Mouse (Mus musculus): Measurements from ENCODE around the gene Gm10197. TPM values are rescaled to one million over a fixed set of nuclear protein-coding genes. Genes with fewer than 3 reads are reported as not detected.
"Not testable (repeated sequence)": the region's sequence is repeated elsewhere in the genome, so short reads cannot be mapped to it uniquely, and the experiment has no call there.

Gene Gm10197
- polyA plus RNA-seq, 1 experiment from 2014 or later = 2.2 TPM

DNA sequence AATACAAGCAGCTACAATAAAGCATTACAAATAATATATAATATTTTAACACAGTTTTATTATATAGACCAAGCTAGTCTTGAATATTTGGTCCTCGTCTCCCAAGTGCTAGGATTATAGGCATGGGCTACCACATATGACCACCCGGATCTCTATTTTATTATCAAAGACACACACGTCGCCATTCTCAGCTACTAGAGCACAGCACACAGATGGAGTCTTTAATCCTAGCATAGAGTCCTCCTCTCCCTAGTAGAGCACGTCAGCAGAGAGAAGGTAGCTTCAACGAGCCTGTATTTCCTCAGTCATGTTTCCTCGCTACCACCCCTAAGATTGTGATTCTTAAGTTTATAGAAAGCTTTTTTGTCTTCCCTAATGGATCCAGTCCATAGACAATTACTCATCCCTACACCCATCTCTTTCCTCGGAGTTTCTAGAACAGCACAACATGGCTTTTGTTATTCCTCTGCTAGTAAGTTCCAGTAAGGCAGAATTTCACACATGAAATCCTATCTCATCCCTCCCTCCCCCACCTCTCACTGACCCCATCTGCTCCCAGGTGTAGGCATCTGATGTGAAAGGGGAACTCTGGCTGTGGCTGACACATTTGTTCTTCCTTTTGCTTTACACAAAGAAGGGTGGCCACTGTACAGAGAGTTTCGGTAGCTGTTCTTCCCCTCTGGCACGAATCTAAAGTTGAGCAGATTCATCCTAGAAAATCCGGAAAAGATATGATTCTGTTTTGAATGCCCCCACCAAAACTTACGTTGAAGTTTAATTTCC, 26.1 kb upstream of the Gm10197 start:
- H3K4me2 ChIP-seq (ENCODE audit: low read length) = no peak overlapping the region
- no peaks in the 10 kb centered on the region for H3K9me3 ChIP-seq (ENCODE audit: control insufficient read depth, low read length)
- DNase-seq (ENCODE audit: low spot score) (no peak), ATAC-seq (replicated peaks; ENCODE audit: low FRiP score, low TSS enrichment, low read depth) (no peak)
- 79% methylated on average over 12 of the region's 12 CpGs for WGBS
- no peak overlapping the region for H3K9ac ChIP-seq (ENCODE audit: low read length)
- H3K4me3 ChIP-seq (ENCODE audit: low read depth, low read length) = no peak overlapping the region
- H3K36me3 ChIP-seq (ENCODE audit: control insufficient read depth, insufficient read depth, low read length) = no peaks in the 10 kb centered on the region
- no peaks in the 10 kb centered on the region for H3K4me1 ChIP-seq (replicated peaks; ENCODE audit: control insufficient read depth, insufficient read depth, low read length)
- H3K27ac ChIP-seq (ENCODE audit: low read depth) = no peak overlapping the region
- H3K27me3 ChIP-seq (replicated peaks; ENCODE audit: control insufficient read depth, insufficient read depth, low read length) = no peaks in the 10 kb centered on the region

GRCm38 (mm10) chr19:53395805-53396204, 24.2 kb upstream of the Gm10197 start:
- not testable (repeated sequence) for H3K9ac ChIP-seq (ENCODE audit: low read length); H3K4me2 ChIP-seq (ENCODE audit: low read length); DNase-seq (ENCODE audit: low spot score); H3K36me3 ChIP-seq (ENCODE audit: control insufficient read depth, insufficient read depth, low read length); ATAC-seq (replicated peaks; ENCODE audit: low FRiP score, low TSS enrichment, low read depth); H3K4me3 ChIP-seq (ENCODE audit: low read depth, low read length); H3K9me3 ChIP-seq (ENCODE audit: control insufficient read depth, low read length); H3K27me3 ChIP-seq (replicated peaks; ENCODE audit: control insufficient read depth, insufficient read depth, low read length); H3K4me1 ChIP-seq (replicated peaks; ENCODE audit: control insufficient read depth, insufficient read depth, low read length); H3K27ac ChIP-seq (ENCODE audit: low read depth)
- 61% methylated on average over 5 of the region's 5 CpGs for WGBS

DNA sequence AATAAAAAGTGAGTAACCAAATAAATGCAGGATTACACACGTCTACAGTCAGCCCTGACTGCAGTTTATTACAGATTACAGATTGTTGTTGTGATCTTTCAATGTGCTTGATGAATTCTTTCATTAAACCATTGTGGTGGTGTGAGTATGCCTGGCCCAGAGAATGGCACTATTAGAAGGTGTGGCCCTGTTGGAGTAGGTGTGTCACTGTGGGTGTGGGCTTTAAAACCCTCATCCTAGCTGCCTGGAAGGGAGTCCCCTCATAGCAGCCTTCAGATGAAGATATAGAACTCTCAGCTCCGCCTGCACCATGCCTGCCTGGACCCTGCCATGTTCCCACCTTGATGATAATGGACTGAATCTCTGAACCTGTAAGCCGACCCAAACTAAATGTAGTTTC, 23.4 kb upstream of the Gm10197 start:
- 66% methylated on average over 3 of the region's 3 CpGs for WGBS
- H3K4me3 ChIP-seq (ENCODE audit: low read depth, low read length); DNase-seq (ENCODE audit: low spot score); ATAC-seq (replicated peaks; ENCODE audit: low FRiP score, low TSS enrichment, low read depth); H3K9me3 ChIP-seq (ENCODE audit: control insufficient read depth, low read length); H3K36me3 ChIP-seq (ENCODE audit: control insufficient read depth, insufficient read depth, low read length); H3K4me1 ChIP-seq (replicated peaks; ENCODE audit: control insufficient read depth, insufficient read depth, low read length); H3K27me3 ChIP-seq (replicated peaks; ENCODE audit: control insufficient read depth, insufficient read depth, low read length); H3K9ac ChIP-seq (ENCODE audit: low read length); H3K27ac ChIP-seq (ENCODE audit: low read depth); H3K4me2 ChIP-seq (ENCODE audit: low read length): not testable (repeated sequence)

DNA sequence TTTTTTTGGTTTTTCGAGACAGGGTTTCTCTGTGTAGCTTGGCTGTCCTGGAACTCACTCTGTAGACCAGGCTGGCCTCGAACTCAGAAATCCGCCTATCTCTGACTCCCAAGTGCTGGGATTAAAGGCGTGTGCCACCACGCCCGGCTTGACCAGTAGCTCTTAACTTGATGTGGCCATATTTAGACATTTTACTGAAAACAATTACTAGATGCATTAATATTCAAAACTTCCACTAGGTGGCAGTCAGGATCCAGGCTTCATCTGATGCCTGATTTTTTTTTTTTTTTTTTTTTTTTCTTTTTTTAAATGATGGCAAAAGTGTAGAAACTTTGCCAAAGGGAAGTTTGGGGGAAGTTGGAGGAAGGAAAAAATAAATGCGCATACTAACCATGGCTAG, 23.0 kb upstream of the Gm10197 start:
- Histone ChIP-seq H3K36me3 (ENCODE audit: control insufficient read depth, insufficient read depth, low read length) (no peaks in the 10 kb centered on the region), H3K27ac (ENCODE audit: low read depth) (no peak overlapping the region), H3K9ac (ENCODE audit: low read length) (no peak overlapping the region), H3K27me3 (replicated peaks; ENCODE audit: control insufficient read depth, insufficient read depth, low read length) (no peaks in the 10 kb centered on the region), H3K4me1 (replicated peaks; ENCODE audit: control insufficient read depth, insufficient read depth, low read length) (peaks cover 4% of the 10 kb centered on the region), H3K9me3 (ENCODE audit: control insufficient read depth, low read length) (no peaks in the 10 kb centered on the region), H3K4me3 (ENCODE audit: low read depth, low read length) (no peak overlapping the region), H3K4me2 (ENCODE audit: low read length) (no peak overlapping the region)
- DNase-seq (ENCODE audit: low spot score) = peak; percentile 68
- ATAC-seq (replicated peaks; ENCODE audit: low FRiP score, low TSS enrichment, low read depth) = no peak
- WGBS = 20% methylated on average over 7 of the region's 7 CpGs

DNA sequence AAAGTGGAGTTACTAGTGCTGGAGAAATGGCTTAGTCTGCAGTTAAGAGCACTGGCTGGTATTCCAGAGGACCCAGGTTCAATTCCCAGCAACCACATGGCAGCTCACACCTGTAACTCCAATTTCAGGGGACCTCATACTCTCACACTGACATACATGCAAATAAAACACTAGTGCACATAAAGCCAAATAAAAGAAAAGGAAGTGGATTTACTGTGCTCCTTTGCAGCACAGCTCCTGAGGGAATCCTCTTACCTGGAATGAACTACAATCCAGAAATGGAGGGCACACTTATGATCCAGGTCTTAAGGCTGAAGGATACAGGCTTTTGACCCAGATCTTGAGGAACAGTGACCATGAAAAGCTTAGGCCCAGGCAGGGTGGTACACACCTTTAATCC, 22.1 kb upstream of the Gm10197 start:
- no peak overlapping the region for H3K9ac ChIP-seq (ENCODE audit: low read length)
- no peak overlapping the region for H3K4me3 ChIP-seq (ENCODE audit: low read depth, low read length)
- H3K27me3 ChIP-seq (replicated peaks; ENCODE audit: control insufficient read depth, insufficient read depth, low read length) = no peaks in the 10 kb centered on the region
- no peaks in the 10 kb centered on the region for H3K9me3 ChIP-seq (ENCODE audit: control insufficient read depth, low read length)
- no peak overlapping the region for H3K27ac ChIP-seq (ENCODE audit: low read depth)
- peaks cover 4% of the 10 kb centered on the region; the same call in 1 of the 2 replicates for H3K36me3 ChIP-seq (ENCODE audit: control insufficient read depth, insufficient read depth, low read length)
- no peak for ATAC-seq (replicated peaks; ENCODE audit: low FRiP score, low TSS enrichment, low read depth)
- peaks cover 9% of the 10 kb centered on the region for H3K4me1 ChIP-seq (replicated peaks; ENCODE audit: control insufficient read depth, insufficient read depth, low read length)
- no peak for DNase-seq (ENCODE audit: low spot score)
- H3K4me2 ChIP-seq (ENCODE audit: low read length) = no peak overlapping the region

GRCm38 (mm10) chr19:53392781-53393343, 21.3 kb upstream of the Gm10197 start:
- Histone ChIP-seq H3K9ac (ENCODE audit: low read length) (no peak overlapping the region), H3K36me3 (ENCODE audit: control insufficient read depth, insufficient read depth, low read length) (peaks cover 12% of the 10 kb centered on the region), H3K9me3 (ENCODE audit: control insufficient read depth, low read length) (no peaks in the 10 kb centered on the region), H3K4me2 (ENCODE audit: low read length) (no peak overlapping the region), H3K4me3 (ENCODE audit: low read depth, low read length) (no peak overlapping the region), H3K27ac (ENCODE audit: low read depth) (no peak overlapping the region), H3K27me3 (replicated peaks; ENCODE audit: control insufficient read depth, insufficient read depth, low read length) (no peaks in the 10 kb centered on the region), H3K4me1 (replicated peaks; ENCODE audit: control insufficient read depth, insufficient read depth, low read length) (peaks cover 9% of the 10 kb centered on the region)
- WGBS = 70% methylated on average over 8 of the region's 8 CpGs
- ATAC-seq (replicated peaks; ENCODE audit: low FRiP score, low TSS enrichment, low read depth) (no peak), DNase-seq (ENCODE audit: low spot score) (no peak)

DNA sequence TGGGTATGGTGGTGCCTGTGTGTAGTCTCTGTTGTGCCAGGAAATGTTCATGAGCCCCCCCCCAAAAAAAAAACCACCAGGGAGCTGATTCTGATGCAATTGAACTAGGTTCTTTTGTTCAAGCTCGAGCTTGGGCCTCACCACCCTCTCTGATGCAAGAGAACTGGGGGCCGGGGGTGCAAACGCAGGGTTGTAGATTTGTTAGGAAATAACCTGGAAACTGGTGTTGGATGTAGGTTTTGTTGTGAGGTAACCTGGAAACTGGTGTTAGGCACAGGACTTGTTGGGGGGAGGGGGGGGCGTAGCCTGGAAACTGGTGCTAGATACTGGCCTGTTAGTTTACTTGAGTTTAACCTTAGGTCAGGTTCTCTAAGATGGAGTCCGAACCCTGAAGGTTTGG, 20.2 kb upstream of the Gm10197 start:
- 85% methylated on average over 5 of the region's 5 CpGs for WGBS
- Histone ChIP-seq H3K4me1 (replicated peaks; ENCODE audit: control insufficient read depth, insufficient read depth, low read length) (peaks cover 9% of the 10 kb centered on the region), H3K9ac (ENCODE audit: low read length) (no peak overlapping the region; the same call in 1 of the 2 replicates), H3K36me3 (ENCODE audit: control insufficient read depth, insufficient read depth, low read length) (peaks cover 23% of the 10 kb centered on the region), H3K4me2 (ENCODE audit: low read length) (peak overlapping the region; percentile 76), H3K27ac (ENCODE audit: low read depth) (no peak overlapping the region), H3K4me3 (ENCODE audit: low read depth, low read length) (peak overlapping the region; percentile 98), H3K9me3 (ENCODE audit: control insufficient read depth, low read length) (no peaks in the 10 kb centered on the region), H3K27me3 (replicated peaks; ENCODE audit: control insufficient read depth, insufficient read depth, low read length) (no peaks in the 10 kb centered on the region)
- DNase-seq (ENCODE audit: low spot score) (no peak), ATAC-seq (replicated peaks; ENCODE audit: low FRiP score, low TSS enrichment, low read depth) (no peak)

DNA sequence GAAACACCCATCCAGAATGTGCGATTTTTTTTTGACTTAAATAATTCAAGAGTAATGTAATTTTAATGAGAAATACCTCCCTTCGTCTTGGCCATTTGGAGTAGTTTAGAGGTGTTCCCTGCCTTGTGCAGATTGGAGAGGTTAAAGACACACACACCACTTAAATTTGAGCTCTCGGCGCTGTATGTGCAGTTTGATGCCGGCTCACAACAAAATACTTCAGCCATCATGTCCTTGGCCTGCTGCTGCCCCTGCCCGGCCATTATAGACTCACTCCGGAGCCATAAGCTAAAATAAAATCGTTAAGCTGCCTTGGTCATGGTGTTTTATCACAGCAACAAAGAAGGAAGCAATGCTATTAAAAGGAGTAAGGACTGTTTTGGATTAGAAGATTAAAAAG, 19.8 kb upstream of the Gm10197 start:
- peaks cover 9% of the 10 kb centered on the region for H3K4me1 ChIP-seq (replicated peaks; ENCODE audit: control insufficient read depth, insufficient read depth, low read length)
- WGBS = 47% methylated on average over 8 of the region's 8 CpGs
- no peak overlapping the region; the same call in 1 of the 2 replicates for H3K27ac ChIP-seq (ENCODE audit: low read depth)
- H3K9ac ChIP-seq (ENCODE audit: low read length) = peak overlapping the region; percentile 80
- ATAC-seq (replicated peaks; ENCODE audit: low FRiP score, low TSS enrichment, low read depth) (no peak), DNase-seq (ENCODE audit: low spot score) (no peak)
- no peaks in the 10 kb centered on the region for H3K27me3 ChIP-seq (replicated peaks; ENCODE audit: control insufficient read depth, insufficient read depth, low read length)
- peak overlapping the region; percentile 98 for H3K4me3 ChIP-seq (ENCODE audit: low read depth, low read length)
- peaks cover 26% of the 10 kb centered on the region for H3K36me3 ChIP-seq (ENCODE audit: control insufficient read depth, insufficient read depth, low read length)
- no peaks in the 10 kb centered on the region for H3K9me3 ChIP-seq (ENCODE audit: control insufficient read depth, low read length)
- peak overlapping the region; percentile 76 for H3K4me2 ChIP-seq (ENCODE audit: low read length)
